Mouse (Mus musculus) lung, adult 18-20 months (tissue): ENCODE results near the gene Fmr1.
"Not testable (repeated sequence)": the region's sequence is repeated elsewhere in the genome, so short reads cannot be mapped to it uniquely, and the experiment has no call there.

ENCODE experiments used
- DNase-seq, 2 experiments: peaks; one replicate each; pipeline ENCODE4 v3.0.0; 2022; ENCODE audit warnings: mixed read lengths in 2 of 2

Gene Fmr1

DNA sequence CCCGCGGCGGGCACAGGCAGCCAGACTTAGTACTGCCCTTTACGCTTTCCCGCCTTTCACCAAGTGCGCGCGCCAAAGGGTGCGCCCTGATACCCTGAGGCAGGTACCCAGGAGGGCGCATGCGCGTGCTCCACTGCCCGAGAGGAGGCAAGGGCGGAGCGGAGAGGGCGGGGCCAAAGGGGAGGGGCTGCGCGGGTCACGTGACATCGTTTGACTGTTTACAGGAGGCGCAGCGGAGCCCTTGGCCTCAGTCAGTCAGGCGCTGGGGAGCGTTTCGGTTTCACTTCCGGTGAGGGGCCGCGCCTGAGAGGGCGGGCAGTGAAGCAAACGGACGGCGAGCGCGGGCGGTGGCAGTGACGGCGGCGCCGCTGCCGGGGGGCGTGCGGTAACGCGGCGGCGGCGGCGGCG lies at the start of gene Fmr1:
Gene Fmr1, plus strand, starts transcription at position 209 of the 408 bp plus-strand sequence.
- DNase-seq: peak; percentile 98

DNA sequence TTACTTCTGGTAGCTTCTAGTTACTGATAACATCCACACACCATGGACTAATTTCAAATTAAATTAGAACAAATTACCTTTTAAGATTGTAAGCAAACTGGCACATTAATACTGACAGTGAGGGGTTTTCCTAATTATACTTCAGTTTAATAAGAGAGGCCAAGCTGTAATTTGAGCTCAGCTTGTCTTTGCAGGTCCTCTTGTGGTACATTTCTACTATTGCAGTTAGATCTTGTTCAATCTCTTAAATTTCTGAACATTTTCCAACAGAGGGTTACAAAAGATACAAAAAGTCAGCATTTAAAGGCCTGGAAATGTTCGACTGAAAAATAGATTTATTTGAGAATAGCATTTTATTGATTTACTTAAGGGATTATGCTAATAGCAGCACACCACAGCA lies 36.7 kb upstream of the Fmr1 start:
- DNase-seq: no peak

DNA sequence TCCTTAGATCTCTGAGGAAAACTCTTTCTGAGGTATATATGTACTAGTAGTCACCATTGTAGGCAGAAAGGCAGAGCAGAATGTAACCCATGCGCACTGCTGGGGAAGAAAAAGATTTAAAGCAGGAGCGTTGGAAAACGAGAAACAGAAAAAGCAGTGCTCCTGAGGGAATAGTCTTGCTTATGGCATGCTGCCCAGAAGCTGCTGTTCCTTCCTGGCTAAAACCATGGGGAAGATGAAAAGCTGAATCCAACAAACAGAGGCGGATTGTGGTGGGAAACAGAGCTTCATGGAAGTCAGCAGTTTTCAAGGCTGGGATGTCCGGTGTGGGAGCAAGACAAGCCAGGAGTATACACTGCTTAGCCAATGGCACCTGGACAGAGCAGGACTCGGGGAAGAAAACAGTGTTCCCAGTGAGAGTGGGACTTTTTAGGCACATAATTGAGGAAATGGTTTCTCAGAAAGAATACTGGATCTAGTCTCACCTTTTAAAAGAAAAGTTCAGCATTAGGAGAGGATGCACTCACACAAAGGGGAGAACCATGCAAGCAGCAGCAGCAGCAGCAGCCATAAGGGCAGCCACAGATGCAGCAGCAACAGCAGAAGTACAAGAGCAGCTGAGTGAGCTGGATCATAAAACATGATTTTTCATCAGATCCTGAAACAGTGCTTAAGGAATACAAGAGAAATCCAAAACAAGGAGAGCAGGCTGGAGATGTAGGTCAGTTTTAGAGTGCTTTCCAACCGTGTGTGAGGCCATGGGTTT lies 33.0 kb upstream of the Fmr1 start:
- DNase-seq: no peak

DNA sequence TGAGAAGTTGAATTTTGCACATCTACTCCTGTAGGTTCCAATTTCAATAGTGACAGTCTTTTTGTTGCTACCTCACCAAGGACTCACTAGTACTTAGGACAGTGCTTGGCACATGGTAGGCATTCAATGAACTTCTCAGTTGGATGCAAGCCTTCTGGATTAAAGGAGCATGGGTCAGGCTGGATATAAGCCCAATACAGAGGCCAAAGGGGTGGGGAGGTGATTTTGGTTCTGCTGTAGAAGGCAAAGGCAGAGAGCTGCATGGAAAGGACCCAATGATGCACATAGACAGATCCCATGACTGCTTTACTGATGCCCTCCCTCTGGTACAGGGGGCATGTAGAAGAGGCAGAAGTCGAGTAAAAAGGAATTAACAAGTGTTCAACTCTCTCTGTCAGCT lies 833 bp upstream of the Fmr1 start:
- no peak for DNase-seq

DNA sequence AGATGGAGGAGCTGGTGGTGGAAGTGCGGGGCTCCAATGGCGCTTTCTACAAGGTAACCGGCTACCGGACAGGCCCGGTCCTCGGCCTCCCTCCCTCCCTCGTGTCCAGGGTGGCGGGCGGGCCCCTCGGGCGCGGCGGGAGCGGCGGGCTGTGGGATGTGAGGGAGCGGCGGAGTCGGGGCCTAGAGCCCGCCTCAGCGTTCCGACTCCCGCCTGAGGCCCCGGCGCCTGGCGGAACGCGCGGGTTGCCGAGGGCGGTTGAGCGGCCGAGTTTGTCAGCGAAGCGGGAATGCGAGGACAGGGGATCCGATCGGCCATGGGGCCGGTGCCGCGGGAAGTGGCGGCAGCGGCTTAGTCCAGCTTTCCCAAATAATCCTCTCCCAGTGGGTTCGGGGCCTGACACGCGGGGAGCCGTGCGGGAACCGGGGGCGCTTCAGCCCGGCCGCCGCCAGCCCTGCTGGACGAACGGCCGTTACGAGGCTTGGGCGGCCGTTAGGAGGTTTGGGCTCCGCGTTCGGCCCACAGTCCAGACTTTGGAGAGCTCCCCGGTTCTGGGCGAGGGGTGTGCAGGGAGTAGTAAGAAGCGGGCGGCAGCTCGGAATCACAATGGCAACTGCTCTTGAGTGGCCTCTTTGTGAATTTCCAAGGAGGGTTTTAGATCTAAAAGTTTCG lies 610 bp downstream of the Fmr1 start:
- peak in 1 of 2 experiments; percentile 10 for DNase-seq

DNA sequence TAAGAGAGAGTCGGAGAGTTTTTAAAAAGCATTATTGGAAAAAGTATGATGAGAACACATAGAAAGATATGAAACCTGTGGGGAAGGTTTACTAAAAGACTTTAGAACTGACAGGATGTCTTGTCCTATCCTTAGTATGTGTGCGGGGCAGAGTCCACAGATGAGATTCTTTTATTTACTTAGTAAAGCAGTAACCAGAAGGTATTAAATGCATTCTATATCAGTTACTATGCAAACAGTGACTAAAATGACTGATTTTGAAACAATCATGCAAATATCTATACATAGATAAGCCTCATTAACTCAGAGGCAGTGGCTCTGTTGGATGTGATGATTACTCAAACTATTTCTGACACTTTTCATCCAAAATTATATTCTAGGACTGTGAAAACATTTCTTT lies 6.4 kb downstream of the Fmr1 start:
- no peak for DNase-seq

DNA sequence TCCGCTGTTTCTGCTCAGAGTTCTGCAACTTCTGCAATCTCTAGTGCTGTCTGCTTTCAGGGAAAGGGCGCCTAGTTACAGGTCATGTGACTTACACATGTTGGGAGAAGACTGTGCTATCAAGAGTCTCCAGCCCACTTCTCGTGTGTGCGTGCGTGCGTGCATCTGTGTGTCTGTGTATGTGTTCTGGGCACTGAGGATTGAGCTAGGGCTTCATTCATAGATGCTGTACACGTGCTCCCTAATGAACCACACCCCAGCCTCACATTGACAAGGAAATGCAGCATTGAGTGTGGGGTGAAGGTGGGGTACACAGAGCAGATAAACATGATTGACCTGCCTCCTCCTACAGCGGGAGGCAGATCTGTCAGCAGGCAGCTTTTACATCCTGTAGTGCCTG lies 13.6 kb downstream of the Fmr1 start:
- DNase-seq: not testable (repeated sequence)

DNA sequence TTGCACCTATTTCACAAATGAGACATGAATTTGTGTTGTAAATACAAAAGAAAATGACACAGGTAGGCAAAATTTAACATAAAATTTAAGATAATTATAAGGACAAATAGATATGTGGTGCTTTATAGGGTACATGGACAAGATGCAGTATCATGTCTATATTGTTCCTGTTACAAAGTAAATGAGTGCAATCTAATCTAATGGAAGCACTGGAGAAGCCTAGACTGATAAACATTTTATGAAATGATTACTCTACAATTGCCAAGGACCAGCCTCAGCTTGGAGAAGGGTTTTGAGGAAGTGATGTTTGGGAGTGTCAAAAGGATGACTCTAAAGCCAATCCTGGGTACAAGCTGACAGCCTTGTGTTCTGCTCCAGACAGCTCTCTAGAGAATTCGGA lies 58.6 kb downstream of the Fmr1 start:
- DNase-seq: no peak

DNA sequence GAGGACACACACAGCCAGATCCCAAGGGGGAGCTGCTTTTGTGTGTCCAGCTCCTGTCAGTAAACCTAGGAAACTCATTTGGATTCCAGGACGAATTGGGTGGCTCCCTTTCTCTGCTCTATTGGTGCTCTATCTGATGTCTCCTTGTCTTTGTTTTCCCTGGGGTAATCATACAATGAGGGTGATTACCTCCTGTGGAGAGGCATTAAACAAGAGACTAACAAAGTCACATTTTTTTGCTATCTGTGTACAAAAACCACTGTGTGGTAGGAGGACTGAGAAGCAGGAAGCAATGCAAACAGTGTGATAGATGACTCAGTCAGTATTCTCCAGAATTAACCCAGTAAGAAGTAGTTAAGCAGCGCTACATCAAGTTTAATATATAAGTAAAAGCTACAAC lies 61.7 kb downstream of the Fmr1 start:
- DNase-seq: no peak

DNA sequence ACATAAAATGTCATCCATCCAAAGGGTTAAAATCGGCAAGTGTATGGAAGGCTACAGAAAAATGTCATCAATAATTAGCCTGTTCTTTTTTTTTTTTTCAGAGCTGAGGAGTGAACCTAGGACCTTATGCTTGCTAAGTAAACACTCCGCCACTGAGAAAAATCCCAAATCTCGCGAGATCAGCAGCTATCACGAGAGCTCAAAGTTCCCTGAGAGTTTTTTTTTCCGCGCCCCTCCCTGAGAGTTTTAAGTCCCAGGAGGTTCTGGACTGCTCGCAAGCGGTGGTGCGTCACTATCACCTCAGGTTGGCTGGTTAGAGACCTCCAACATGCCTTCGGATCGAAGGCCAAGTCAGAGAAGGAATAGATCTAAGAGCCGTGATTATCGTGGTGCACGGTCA lies 83.3 kb downstream of the Fmr1 start, which contains the start of gene Fmr1nb:
Gene Fmr1nb, plus strand, starts transcription at position 234 of the 400 bp plus-strand sequence.
- DNase-seq: no peak
